Mouse (Mus musculus): ENCODE data around the gene Lrp10. TPM values are rescaled to one million over a fixed set of nuclear protein-coding genes. Genes with fewer than 3 reads are reported as not detected.

Lrp10 gene
- total and polyA plus RNA-seq, 2 experiments from 2014 or later = 54.4 to 81.5 TPM

DNA sequence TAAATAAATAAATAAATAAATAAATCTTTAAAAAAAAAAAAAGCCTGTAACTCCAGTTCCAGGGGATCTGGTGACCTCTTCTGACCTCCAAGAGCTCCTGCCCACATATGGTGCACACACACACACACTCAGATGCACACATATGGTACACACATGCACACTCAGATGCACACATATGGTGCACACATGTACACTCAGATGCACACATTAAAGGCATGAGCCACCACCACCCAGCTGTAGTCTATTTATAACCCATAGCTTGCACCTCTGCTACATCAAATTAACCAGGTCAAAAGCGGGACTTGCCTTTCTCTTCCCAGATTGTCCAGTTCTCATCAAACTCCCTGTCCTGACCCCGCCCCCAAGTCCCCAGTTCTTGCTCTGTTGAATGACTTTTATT, 42.9 kb upstream of the Lrp10 start:
- Histone ChIP-seq H3K9ac (replicated peaks; ENCODE audit: low read depth, low read length) (no peak overlapping the region), H3K9me3 (replicated peaks; ENCODE audit: control insufficient read depth, low read length) (no peaks in the 10 kb centered on the region), H3K4me2 (ENCODE audit: low read depth, low read length) (no peak overlapping the region), H3K27ac (ENCODE audit: low read depth) (no peak overlapping the region), H3K36me3 (replicated peaks; ENCODE audit: control insufficient read depth, insufficient read depth, low read length) (no peaks in the 10 kb centered on the region), H3K4me3 (ENCODE audit: low read depth, low read length) (no peak overlapping the region), H3K4me1 (ENCODE audit: control insufficient read depth, insufficient read depth) (no peaks in the 10 kb centered on the region), H3K27me3 (ENCODE audit: control insufficient read depth, insufficient read depth, low read length) (no peaks in the 10 kb centered on the region)
- ATAC-seq (ENCODE audit: insufficient read depth, low read depth) (no peak), DNase-seq (ENCODE audit: low spot score) (no peak)
- WGBS = 73% methylated on average over 2 of the region's 2 CpGs
- no peak for TF ChIP-seq CTCF (IDR thresholded peaks at IDR 0.05; ENCODE audit: low read depth)
- no peak for TF ChIP-seq EP300 (IDR thresholded peaks at IDR 0.05; ENCODE audit: low read depth)

DNA sequence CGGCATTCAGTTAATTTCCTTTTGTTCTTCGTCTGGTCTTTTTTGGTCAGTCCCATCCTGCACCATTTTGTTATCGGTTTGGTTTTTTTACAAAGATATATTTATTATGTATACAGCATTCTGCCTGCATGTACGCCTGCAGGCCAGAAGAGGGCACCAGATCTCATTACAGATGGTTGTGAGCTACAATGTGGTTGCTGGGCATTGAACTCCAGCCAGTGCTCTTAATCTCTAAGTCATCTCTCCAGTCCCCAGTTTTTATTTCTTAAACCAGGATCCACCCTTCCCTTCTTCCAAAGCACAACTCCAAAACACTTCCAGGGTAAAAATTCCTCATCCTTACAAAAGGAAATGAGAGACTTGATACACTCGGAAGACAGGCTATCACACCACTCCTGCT, 40.5 kb upstream of the Lrp10 start:
- 65% methylated on average over 5 of the region's 5 CpGs for WGBS
- TF ChIP-seq CTCF (IDR thresholded peaks at IDR 0.05; ENCODE audit: low read depth) (peak; percentile 63), EP300 (IDR thresholded peaks at IDR 0.05; ENCODE audit: low read depth) (no peak)
- H3K4me1 ChIP-seq (ENCODE audit: control insufficient read depth, insufficient read depth) = peaks cover 4% of the 10 kb centered on the region; the same call in 1 of the 2 replicates
- DNase-seq (ENCODE audit: low spot score) (no peak), ATAC-seq (ENCODE audit: insufficient read depth, low read depth) (no peak)
- no peaks in the 10 kb centered on the region for H3K9me3 ChIP-seq (replicated peaks; ENCODE audit: control insufficient read depth, low read length)
- H3K4me2 ChIP-seq (ENCODE audit: low read depth, low read length) = no peak overlapping the region
- H3K4me3 ChIP-seq (ENCODE audit: low read depth, low read length) = no peak overlapping the region
- no peaks in the 10 kb centered on the region for H3K27me3 ChIP-seq (ENCODE audit: control insufficient read depth, insufficient read depth, low read length)
- H3K9ac ChIP-seq (replicated peaks; ENCODE audit: low read depth, low read length) = no peak overlapping the region
- no peaks in the 10 kb centered on the region; the same call in 1 of the 2 replicates for H3K36me3 ChIP-seq (replicated peaks; ENCODE audit: control insufficient read depth, insufficient read depth, low read length)
- no peak overlapping the region for H3K27ac ChIP-seq (ENCODE audit: low read depth)

DNA sequence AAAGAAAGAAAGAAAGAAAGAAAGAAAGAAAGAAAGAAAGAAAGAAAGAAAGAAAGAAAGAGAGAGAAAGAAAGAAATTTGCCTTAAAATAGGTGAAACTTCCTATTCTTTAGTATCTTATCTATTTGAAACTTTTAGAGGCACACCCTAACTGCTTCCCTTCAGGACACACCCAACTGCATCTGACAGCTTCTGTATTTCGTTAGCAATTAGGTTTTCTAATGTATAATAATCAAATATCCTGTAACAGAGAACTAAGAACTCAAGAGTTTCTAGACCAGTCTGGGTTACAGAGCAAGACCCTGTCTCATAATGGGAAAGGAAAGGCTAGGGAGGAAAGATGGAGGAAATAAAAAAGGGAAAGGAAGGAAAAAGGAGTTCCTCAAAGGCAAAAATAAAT, 39.3 kb upstream of the Lrp10 start:
- Histone ChIP-seq H3K4me2 (ENCODE audit: low read depth, low read length) (no peak overlapping the region), H3K9me3 (replicated peaks; ENCODE audit: control insufficient read depth, low read length) (no peaks in the 10 kb centered on the region), H3K4me3 (ENCODE audit: low read depth, low read length) (no peak overlapping the region), H3K27ac (ENCODE audit: low read depth) (no peak overlapping the region), H3K9ac (replicated peaks; ENCODE audit: low read depth, low read length) (no peak overlapping the region), H3K27me3 (ENCODE audit: control insufficient read depth, insufficient read depth, low read length) (no peaks in the 10 kb centered on the region), H3K4me1 (ENCODE audit: control insufficient read depth, insufficient read depth) (peaks cover 8% of the 10 kb centered on the region; the same call in 1 of the 2 replicates), H3K36me3 (replicated peaks; ENCODE audit: control insufficient read depth, insufficient read depth, low read length) (peaks cover 5% of the 10 kb centered on the region)
- WGBS = 67% methylated on average over 1 of the region's 1 CpGs
- DNase-seq (ENCODE audit: low spot score) (no peak), ATAC-seq (ENCODE audit: insufficient read depth, low read depth) (no peak)
- no peak for TF ChIP-seq CTCF (IDR thresholded peaks at IDR 0.05; ENCODE audit: low read depth)
- no peak for TF ChIP-seq EP300 (IDR thresholded peaks at IDR 0.05; ENCODE audit: low read depth)

GRCm38 (mm10) chr14:54425540-54425939, 38.4 kb upstream of the Lrp10 start:
- Histone ChIP-seq H3K4me3 (ENCODE audit: low read depth, low read length) (no peak overlapping the region), H3K27me3 (ENCODE audit: control insufficient read depth, insufficient read depth, low read length) (no peaks in the 10 kb centered on the region), H3K4me2 (ENCODE audit: low read depth, low read length) (no peak overlapping the region), H3K4me1 (ENCODE audit: control insufficient read depth, insufficient read depth) (peaks cover 17% of the 10 kb centered on the region), H3K36me3 (replicated peaks; ENCODE audit: control insufficient read depth, insufficient read depth, low read length) (peaks cover 5% of the 10 kb centered on the region), H3K9ac (replicated peaks; ENCODE audit: low read depth, low read length) (no peak overlapping the region), H3K27ac (ENCODE audit: low read depth) (no peak overlapping the region), H3K9me3 (replicated peaks; ENCODE audit: control insufficient read depth, low read length) (no peaks in the 10 kb centered on the region)
- ATAC-seq (ENCODE audit: insufficient read depth, low read depth) (no peak), DNase-seq (ENCODE audit: low spot score) (no peak)
- no peak for TF ChIP-seq CTCF (IDR thresholded peaks at IDR 0.05; ENCODE audit: low read depth)
- TF ChIP-seq EP300 (IDR thresholded peaks at IDR 0.05; ENCODE audit: low read depth) = no peak
- 61% methylated on average over 1 of the region's 1 CpGs for WGBS

DNA sequence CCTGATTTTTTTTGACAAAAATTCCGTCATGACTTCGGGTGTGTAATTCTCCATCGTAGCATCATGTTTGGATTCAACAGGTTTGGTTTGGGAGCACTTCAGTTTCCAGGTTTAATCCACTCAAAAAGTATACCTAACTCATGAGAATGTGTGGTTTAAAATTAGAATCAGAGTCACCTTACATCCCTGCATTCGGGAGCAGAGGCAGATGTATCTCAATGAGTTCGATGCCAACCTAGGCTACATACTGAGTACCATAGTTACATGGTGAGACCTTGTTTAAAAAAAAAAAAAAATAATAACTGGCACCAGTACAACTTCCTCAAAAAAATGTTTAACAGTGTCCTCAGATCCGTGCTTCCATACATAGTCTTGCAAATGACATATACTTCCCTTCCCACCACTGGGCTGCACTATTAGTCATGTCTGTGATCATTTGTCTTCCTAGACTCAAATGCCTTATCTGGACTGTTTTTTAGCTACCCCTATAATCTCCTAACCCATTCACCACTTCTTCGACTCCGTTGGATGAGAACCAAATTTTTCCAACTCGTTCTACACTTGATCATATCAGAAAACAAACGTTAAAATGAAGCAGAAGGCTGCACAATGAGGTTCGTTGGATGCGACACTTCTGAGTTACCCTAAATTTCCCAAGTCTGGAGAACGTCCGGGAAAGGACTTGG, 37.8 kb upstream of the Lrp10 start:
- no peak for TF ChIP-seq EP300 (IDR thresholded peaks at IDR 0.05; ENCODE audit: low read depth)
- TF ChIP-seq CTCF (IDR thresholded peaks at IDR 0.05; ENCODE audit: low read depth) = no peak
- Histone ChIP-seq H3K36me3 (replicated peaks; ENCODE audit: control insufficient read depth, insufficient read depth, low read length) (peaks cover 5% of the 10 kb centered on the region), H3K4me2 (ENCODE audit: low read depth, low read length) (peak overlapping the region; percentile 83), H3K4me3 (ENCODE audit: low read depth, low read length) (peak overlapping the region; percentile 77), H3K27me3 (ENCODE audit: control insufficient read depth, insufficient read depth, low read length) (no peaks in the 10 kb centered on the region), H3K9ac (replicated peaks; ENCODE audit: low read depth, low read length) (peak overlapping the region; percentile 70), H3K4me1 (ENCODE audit: control insufficient read depth, insufficient read depth) (peaks cover 18% of the 10 kb centered on the region), H3K27ac (ENCODE audit: low read depth) (peak overlapping the region; percentile 91), H3K9me3 (replicated peaks; ENCODE audit: control insufficient read depth, low read length) (no peaks in the 10 kb centered on the region)
- no peak for DNase-seq (ENCODE audit: low spot score)
- ATAC-seq (ENCODE audit: insufficient read depth, low read depth) = peak; percentile 31; the same call in 1 of the 2 replicates
- WGBS = 31% methylated on average over 14 of the region's 14 CpGs
